Mouse (Mus musculus): ENCODE measurements around the gene Cep350. TPM values are rescaled to one million over a fixed set of nuclear protein-coding genes. Genes with fewer than 3 reads are reported as not detected.
A peak's percentile ranks its signal among the peaks of the same experiment; 100 is the strongest.

Cep350 gene
- polyA plus RNA-seq, 1 experiment from 2014 or later = 4.4 TPM

DNA sequence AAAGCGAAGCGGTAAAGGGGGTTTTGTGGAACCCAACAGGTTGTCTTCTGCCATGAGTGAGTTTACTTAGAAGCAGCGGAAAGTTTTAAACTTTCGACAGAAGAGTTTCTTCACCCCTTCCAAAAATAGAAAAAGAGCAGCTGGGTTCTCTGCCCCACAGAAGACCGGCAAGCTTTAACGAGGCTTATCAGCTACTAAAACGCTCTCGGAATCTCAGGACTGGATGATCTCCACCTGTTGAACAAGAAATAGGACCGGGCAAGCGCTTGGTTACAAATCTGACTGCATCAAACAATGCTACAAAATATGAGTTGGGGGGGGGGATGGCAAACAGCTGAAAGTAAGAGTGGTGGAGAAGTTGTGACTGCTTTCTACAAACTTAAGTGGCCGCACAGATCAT is 17.3 kb upstream of the Cep350 start:
- no peaks in the 10 kb centered on the region for H3K27me3 ChIP-seq (ENCODE audit: control insufficient read depth, insufficient read depth, low read depth, low read length)
- no peak overlapping the region for H3K9ac ChIP-seq (ENCODE audit: low read depth, low read length)
- H3K4me2 ChIP-seq (ENCODE audit: low read depth, low read length) = no peak overlapping the region
- 63% methylated on average over 11 of the region's 11 CpGs for WGBS (ENCODE audit: insufficient replicate concordance)
- H3K27ac ChIP-seq (ENCODE audit: low read length) = no peak overlapping the region
- H3K4me1 ChIP-seq (ENCODE audit: control insufficient read depth, low read depth, low read length) = no peaks in the 10 kb centered on the region
- H3K9me3 ChIP-seq (replicated peaks; ENCODE audit: control insufficient read depth, low read length) = no peaks in the 10 kb centered on the region
- H3K4me3 ChIP-seq (ENCODE audit: low read depth, low read length) = no peak overlapping the region
- ATAC-seq (ENCODE audit: low read depth) = no peak
- no peaks in the 10 kb centered on the region for H3K36me3 ChIP-seq (ENCODE audit: control insufficient read depth, insufficient read depth)

DNA sequence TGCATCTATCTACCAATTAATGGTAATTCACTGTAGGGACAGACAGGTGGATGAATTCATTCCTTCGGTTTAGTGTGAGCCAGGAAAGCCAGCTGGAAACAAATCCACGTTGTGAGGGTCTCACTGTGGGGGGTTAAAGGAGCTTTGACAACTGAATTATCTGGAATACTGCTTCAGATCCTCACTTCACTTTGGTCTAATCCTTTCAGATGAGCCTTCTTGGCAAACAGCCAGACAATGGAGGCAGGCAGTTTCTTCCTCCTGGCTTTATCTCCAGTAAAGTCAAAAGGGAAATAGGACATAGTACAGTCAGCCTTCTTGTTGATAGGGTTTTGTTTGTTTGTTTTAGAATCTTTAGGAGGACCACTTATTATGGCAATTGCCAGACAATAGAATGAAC is 16.3 kb upstream of the Cep350 start:
- no peak overlapping the region for H3K27ac ChIP-seq (ENCODE audit: low read length)
- H3K4me1 ChIP-seq (ENCODE audit: control insufficient read depth, low read depth, low read length) = no peaks in the 10 kb centered on the region
- H3K36me3 ChIP-seq (ENCODE audit: control insufficient read depth, insufficient read depth) = no peaks in the 10 kb centered on the region
- H3K9me3 ChIP-seq (replicated peaks; ENCODE audit: control insufficient read depth, low read length) = no peaks in the 10 kb centered on the region
- no peaks in the 10 kb centered on the region for H3K27me3 ChIP-seq (ENCODE audit: control insufficient read depth, insufficient read depth, low read depth, low read length)
- H3K4me3 ChIP-seq (ENCODE audit: low read depth, low read length) = no peak overlapping the region
- no peak for ATAC-seq (ENCODE audit: low read depth)
- H3K9ac ChIP-seq (ENCODE audit: low read depth, low read length) = no peak overlapping the region
- no peak overlapping the region for H3K4me2 ChIP-seq (ENCODE audit: low read depth, low read length)
- 39% methylated on average over 2 of the region's 2 CpGs for WGBS (ENCODE audit: insufficient replicate concordance)

DNA sequence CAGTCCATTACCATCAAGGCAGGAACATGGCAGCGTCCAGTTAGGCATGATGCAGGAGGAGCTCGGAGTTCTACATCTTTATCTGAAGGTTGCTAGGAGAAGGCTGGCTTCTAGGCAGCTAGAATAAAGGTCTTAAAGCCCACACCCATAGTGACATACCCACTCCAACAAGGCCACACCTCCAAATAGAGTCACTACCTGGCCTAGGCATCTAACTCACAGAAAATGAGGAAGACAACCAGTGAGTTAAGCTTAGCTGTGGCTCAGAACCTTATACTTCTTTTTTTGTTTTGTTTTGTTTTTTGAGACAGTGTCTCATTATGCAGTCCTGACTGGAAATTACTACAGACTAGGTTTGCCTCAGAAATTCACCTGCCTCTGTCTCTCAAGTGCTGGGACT is 14.6 kb upstream of the Cep350 start:
- 64% methylated on average over 2 of the region's 2 CpGs for WGBS (ENCODE audit: insufficient replicate concordance)
- H3K4me2 ChIP-seq (ENCODE audit: low read depth, low read length) = no peak overlapping the region
- H3K9ac ChIP-seq (ENCODE audit: low read depth, low read length) = no peak overlapping the region
- no peaks in the 10 kb centered on the region for H3K9me3 ChIP-seq (replicated peaks; ENCODE audit: control insufficient read depth, low read length)
- H3K27ac ChIP-seq (ENCODE audit: low read length) = no peak overlapping the region
- H3K27me3 ChIP-seq (ENCODE audit: control insufficient read depth, insufficient read depth, low read depth, low read length) = no peaks in the 10 kb centered on the region
- H3K4me3 ChIP-seq (ENCODE audit: low read depth, low read length) = no peak overlapping the region
- no peaks in the 10 kb centered on the region; the same call in 1 of the 2 replicates for H3K4me1 ChIP-seq (ENCODE audit: control insufficient read depth, low read depth, low read length)
- no peak for ATAC-seq (ENCODE audit: low read depth)
- H3K36me3 ChIP-seq (ENCODE audit: control insufficient read depth, insufficient read depth) = no peaks in the 10 kb centered on the region

DNA sequence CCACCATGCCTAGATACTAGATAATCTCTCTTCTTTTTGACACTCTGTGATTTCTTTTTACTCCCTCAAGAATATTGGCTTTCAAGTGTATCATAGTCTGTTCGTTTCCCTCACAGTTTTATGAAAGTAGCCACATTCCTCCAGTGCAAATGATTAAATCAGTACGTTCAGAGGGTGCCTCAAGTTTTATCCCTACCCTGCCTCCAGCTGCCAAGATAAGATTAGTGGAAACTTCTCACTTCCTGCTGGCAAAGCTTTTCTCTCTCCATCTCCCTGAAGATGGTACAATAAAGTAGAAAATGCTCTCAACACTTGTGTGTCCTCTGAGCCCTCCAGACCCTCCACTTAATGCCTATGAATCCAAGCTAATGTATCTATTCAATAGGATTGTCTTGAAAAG is 1.9 kb upstream of the Cep350 start:
- H3K27me3 ChIP-seq (ENCODE audit: control insufficient read depth, insufficient read depth, low read depth, low read length) = no peaks in the 10 kb centered on the region
- ATAC-seq (ENCODE audit: low read depth) = no peak
- H3K4me1 ChIP-seq (ENCODE audit: control insufficient read depth, low read depth, low read length) = peaks cover 20% of the 10 kb centered on the region
- no peak overlapping the region; the same call in 1 of the 2 replicates for H3K4me3 ChIP-seq (ENCODE audit: low read depth, low read length)
- 13% methylated on average over 2 of the region's 2 CpGs for WGBS (ENCODE audit: insufficient replicate concordance)
- H3K9me3 ChIP-seq (replicated peaks; ENCODE audit: control insufficient read depth, low read length) = no peaks in the 10 kb centered on the region
- no peaks in the 10 kb centered on the region for H3K36me3 ChIP-seq (ENCODE audit: control insufficient read depth, insufficient read depth)
- no peak overlapping the region for H3K9ac ChIP-seq (ENCODE audit: low read depth, low read length)
- no peak overlapping the region for H3K27ac ChIP-seq (ENCODE audit: low read length)
- H3K4me2 ChIP-seq (ENCODE audit: low read depth, low read length) = peak overlapping the region; percentile 90

DNA sequence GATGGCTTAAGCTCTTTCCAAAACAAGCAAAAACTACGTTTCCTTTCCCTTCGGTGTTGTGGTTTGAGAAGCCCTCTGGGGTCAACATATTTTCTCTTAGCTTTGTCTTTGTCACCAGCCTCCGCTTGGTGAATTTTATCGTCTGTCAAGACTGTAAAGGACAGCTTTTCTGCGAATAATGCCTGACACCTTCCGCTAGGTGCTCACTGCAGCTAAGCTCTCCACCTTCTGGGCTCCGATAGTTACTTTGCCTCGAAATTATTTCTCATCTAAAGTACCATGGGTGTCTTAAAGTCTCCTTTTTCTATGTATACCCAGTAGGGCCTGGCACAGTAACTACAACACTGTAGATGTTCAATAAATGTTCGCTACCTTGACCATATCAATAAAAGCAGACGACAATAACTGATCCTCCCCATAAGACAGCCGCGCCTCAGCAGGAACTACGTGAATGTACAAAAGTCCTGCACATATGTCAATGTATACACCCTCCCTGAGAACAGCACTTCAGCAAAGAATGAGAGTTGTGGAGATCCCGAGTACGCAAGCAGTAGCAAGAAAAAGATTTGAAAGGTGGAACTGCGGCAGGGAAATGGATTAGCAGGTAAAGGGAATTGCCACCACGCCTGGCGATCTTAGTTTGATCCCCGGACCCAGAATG is 794 bp upstream of the Cep350 start:
- Histone ChIP-seq H3K36me3 (ENCODE audit: control insufficient read depth, insufficient read depth) (no peaks in the 10 kb centered on the region), H3K9me3 (replicated peaks; ENCODE audit: control insufficient read depth, low read length) (no peaks in the 10 kb centered on the region), H3K4me2 (ENCODE audit: low read depth, low read length) (peak overlapping the region; percentile 90), H3K4me1 (ENCODE audit: control insufficient read depth, low read depth, low read length) (peaks cover 20% of the 10 kb centered on the region), H3K4me3 (ENCODE audit: low read depth, low read length) (peak overlapping the region; percentile 94), H3K27me3 (ENCODE audit: control insufficient read depth, insufficient read depth, low read depth, low read length) (no peaks in the 10 kb centered on the region), H3K27ac (ENCODE audit: low read length) (peak overlapping the region; percentile 97), H3K9ac (ENCODE audit: low read depth, low read length) (peak overlapping the region; percentile 80)
- 3% methylated on average over 19 of the region's 19 CpGs for whole genome bisulfite sequencing (ENCODE audit: insufficient replicate concordance)
- no peak for ATAC-seq (ENCODE audit: low read depth)

DNA sequence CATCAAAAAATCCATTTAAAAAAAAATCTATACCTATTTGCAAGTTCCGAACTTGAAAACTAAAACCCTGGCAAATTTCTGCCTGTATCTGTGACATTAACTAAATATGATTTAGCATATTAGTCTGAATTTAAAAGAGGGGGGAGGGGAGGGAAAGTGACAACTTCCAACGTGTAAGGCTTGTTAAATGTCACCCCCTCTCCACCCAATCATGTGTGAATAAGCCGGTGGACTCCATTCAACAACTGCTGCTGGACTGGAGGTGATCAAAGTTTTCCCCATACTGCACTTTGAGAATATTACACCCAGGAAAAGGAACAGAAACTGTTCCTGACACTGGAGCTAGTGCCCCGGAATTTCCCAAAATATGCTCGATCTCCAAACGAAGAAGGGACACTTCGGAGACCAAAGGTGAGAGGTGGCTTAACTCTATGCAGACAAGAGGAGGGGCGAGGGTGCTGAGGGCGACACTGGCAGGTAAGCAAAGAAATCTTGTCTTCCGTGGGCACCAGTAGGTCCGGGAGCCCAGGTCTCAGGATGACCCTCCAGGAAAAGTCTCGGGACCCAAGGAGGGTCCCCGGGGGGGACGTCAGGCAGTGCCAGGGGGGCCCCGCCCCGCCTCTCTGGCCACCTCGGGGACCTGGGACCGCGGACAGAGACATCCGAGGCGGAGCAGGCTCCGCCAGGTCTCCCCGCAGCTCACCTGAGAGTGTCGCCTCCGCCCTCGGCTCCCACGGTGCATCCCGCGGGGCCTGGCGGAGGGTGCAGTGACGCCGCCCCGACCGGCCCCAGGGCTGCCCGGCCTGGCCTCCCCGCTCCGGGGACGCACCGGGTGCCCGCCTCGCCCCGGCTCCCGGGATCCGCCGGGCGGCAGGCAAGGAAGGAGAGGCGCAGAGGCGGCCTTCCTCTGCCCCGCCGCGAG is 648 bp downstream of the Cep350 start:
- H3K4me2 ChIP-seq (ENCODE audit: low read depth, low read length) = peak overlapping the region; percentile 69
- H3K36me3 ChIP-seq (ENCODE audit: control insufficient read depth, insufficient read depth) = no peaks in the 10 kb centered on the region
- 2% methylated on average over 39 of the region's 51 CpGs for WGBS (ENCODE audit: insufficient replicate concordance)
- H3K4me3 ChIP-seq (ENCODE audit: low read depth, low read length) = peak overlapping the region; percentile 94
- peak; percentile 61 for ATAC-seq (ENCODE audit: low read depth)
- H3K27me3 ChIP-seq (ENCODE audit: control insufficient read depth, insufficient read depth, low read depth, low read length) = no peaks in the 10 kb centered on the region
- H3K9me3 ChIP-seq (replicated peaks; ENCODE audit: control insufficient read depth, low read length) = no peaks in the 10 kb centered on the region
- H3K27ac ChIP-seq (ENCODE audit: low read length) = peak overlapping the region; percentile 97
- H3K9ac ChIP-seq (ENCODE audit: low read depth, low read length) = peak overlapping the region; percentile 99
- peaks cover 20% of the 10 kb centered on the region for H3K4me1 ChIP-seq (ENCODE audit: control insufficient read depth, low read depth, low read length)

DNA sequence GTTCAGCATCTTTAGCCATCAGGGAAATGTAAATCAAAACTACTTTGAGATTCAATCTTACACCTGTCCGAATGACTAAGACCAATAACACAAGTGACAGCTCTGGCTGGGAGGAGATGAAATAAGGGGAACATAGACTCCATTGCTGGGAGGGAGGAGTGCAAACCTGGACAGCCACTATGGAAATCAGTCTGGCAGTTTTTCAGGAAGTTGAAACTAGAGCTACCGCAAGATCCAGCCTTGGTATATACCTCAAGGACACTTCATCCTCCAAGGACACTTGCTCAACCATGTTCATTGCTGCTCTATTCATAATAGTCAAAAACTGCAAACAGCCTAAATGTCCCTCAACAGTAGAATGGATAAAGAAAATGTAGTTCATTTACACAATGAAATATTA is 23.9 kb downstream of the Cep350 start:
- Histone ChIP-seq H3K9me3 (replicated peaks; ENCODE audit: control insufficient read depth, low read length) (no peaks in the 10 kb centered on the region), H3K4me3 (ENCODE audit: low read depth, low read length) (no peak overlapping the region), H3K36me3 (ENCODE audit: control insufficient read depth, insufficient read depth) (peaks cover 18% of the 10 kb centered on the region), H3K4me1 (ENCODE audit: control insufficient read depth, low read depth, low read length) (no peaks in the 10 kb centered on the region), H3K9ac (ENCODE audit: low read depth, low read length) (no peak overlapping the region), H3K27ac (ENCODE audit: low read length) (no peak overlapping the region), H3K4me2 (ENCODE audit: low read depth, low read length) (no peak overlapping the region), H3K27me3 (ENCODE audit: control insufficient read depth, insufficient read depth, low read depth, low read length) (no peaks in the 10 kb centered on the region)
- WGBS (ENCODE audit: insufficient replicate concordance) = 83% methylated on average over 2 of the region's 2 CpGs
- no peak for ATAC-seq (ENCODE audit: low read depth)

DNA sequence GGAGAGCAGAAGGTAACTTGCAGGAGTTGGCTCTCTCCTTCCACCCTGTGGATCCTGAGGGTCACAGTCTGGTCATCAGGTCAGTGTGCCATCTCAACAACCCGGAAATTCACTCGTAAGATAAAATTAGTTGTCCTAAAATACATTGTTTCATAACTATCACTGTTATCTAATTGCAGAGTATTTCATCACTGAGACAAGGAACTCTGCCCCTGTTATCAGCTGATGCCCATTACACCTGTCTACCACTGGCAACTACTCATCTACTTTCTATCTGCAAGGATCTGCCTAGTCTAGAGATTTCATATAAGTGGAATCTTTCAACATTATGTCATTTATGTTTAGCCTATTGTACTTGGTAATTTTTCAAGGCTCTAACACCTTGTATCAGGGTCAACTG is 28.7 kb downstream of the Cep350 start:
- Histone ChIP-seq H3K36me3 (ENCODE audit: control insufficient read depth, insufficient read depth) (peaks cover 26% of the 10 kb centered on the region), H3K4me1 (ENCODE audit: control insufficient read depth, low read depth, low read length) (no peaks in the 10 kb centered on the region), H3K27me3 (ENCODE audit: control insufficient read depth, insufficient read depth, low read depth, low read length) (no peaks in the 10 kb centered on the region), H3K4me2 (ENCODE audit: low read depth, low read length) (no peak overlapping the region), H3K9me3 (replicated peaks; ENCODE audit: control insufficient read depth, low read length) (no peaks in the 10 kb centered on the region), H3K9ac (ENCODE audit: low read depth, low read length) (no peak overlapping the region), H3K4me3 (ENCODE audit: low read depth, low read length) (no peak overlapping the region), H3K27ac (ENCODE audit: low read length) (no peak overlapping the region)
- 69% methylated on average over 2 of the region's 2 CpGs for WGBS (ENCODE audit: insufficient replicate concordance)
- no peak for ATAC-seq (ENCODE audit: low read depth)

DNA sequence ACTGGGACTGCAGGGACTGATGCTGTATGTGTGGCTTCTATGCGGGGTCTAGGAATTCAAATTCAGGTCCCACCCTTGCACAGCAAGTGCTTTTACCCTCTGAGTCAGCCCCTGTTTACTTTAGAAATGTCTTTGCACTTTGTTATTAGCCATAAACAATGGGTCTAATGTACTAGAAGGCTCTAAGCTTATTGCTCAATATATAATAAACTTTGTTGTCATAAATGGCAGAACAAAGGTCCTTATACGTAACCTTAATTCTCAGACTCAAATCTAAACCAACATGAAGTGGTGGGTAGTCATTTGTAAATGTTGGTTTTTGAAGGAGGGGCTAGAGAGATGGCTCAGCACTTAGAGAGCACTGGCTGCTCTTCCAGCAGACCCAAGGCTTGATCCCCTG is 35.6 kb downstream of the Cep350 start:
- H3K4me3 ChIP-seq (ENCODE audit: low read depth, low read length) = no peak overlapping the region
- 92% methylated on average over 2 of the region's 2 CpGs for WGBS (ENCODE audit: insufficient replicate concordance)
- H3K9me3 ChIP-seq (replicated peaks; ENCODE audit: control insufficient read depth, low read length) = no peaks in the 10 kb centered on the region
- no peaks in the 10 kb centered on the region for H3K27me3 ChIP-seq (ENCODE audit: control insufficient read depth, insufficient read depth, low read depth, low read length)
- no peak for ATAC-seq (ENCODE audit: low read depth)
- no peaks in the 10 kb centered on the region for H3K4me1 ChIP-seq (ENCODE audit: control insufficient read depth, low read depth, low read length)
- no peak overlapping the region for H3K9ac ChIP-seq (ENCODE audit: low read depth, low read length)
- peaks cover 40% of the 10 kb centered on the region for H3K36me3 ChIP-seq (ENCODE audit: control insufficient read depth, insufficient read depth)
- no peak overlapping the region for H3K4me2 ChIP-seq (ENCODE audit: low read depth, low read length)
- H3K27ac ChIP-seq (ENCODE audit: low read length) = no peak overlapping the region
